Mouse (Mus musculus) thymus, postnatal 4 days (tissue): ENCODE measurements around the gene Fam234b.

Experiments used
- DNase-seq: peaks from one replicate; pipeline ENCODE4 v3.0.0; 2021

The Fam234b gene

DNA sequence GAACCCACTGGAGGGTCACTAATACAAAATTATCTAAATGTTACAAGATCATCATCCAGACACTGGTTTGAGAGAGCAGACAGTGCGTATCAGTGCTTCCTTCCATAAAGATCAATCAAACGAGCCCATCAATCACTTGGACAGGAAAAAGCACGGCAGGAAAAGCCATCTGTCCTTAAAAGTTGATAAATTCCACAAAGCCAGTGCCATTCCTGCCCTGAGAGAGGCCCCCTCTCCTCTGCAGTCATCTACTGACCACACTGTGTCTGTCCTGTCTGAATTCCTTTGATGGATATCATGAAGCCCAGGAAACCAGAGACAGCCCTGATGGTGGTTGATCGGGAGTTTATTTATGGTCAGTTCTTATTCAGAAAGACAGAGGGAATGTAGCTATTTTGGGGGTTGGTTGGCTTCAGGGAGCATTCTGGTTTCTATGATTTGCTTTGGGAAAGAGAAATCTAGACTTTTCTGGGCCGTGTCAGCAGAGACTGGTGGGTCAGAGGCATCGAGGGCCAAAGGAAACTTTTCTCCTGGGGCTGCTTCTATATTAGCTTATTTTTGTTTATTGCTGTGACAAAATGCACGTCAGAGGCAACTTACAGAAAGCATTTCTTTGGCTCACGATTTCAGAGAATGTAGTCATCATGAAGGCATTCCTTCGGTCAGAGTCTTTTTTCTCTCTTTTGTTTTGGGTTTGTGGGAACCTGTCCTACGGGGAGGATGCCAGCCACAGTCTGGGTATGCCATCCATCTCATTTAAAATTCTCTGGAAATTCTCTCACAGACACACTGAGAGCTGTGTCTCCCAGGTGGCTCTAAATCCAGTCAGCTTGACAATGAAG lies 10.5 kb upstream of the Fam234b start:
- no peak for DNase-seq

DNA sequence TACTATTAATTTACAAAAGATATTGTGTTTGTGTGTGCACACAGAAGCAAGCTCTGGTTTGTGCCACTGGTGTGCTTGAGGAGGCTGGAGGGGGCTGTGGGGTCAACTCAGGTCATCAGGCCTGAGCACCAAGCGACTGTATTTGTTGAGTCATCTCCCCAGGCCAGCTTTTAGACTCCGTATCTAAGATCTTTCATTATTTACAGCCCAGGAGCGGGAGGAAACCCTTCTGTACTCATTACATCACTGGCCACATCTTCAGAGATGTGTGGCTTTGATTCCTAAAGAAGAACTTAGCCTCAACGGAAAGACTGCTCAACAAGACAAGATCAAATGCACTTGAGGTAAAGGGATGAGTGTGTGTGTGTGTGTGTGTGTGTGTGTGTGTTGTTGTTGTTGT lies 9.1 kb upstream of the Fam234b start:
- no peak for DNase-seq

DNA sequence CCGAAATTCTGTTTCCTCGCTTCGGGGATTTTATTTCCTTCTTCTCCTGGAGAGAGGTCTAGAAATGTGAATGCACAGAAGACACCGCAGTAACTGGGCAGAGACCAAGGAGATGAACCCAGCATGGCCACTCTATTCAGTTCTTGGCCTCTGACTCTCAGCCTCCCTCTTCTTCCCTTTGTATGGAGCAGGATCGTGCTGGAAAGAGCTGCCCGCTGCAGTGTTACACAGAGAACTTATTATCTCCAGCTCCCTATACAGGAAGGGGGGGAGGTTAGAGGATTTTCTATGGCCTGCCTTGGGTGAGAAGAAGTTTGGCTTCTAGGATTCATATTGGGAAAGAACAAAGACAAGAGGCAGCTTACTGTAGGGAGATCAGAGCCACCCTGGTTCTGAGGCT lies 7.7 kb upstream of the Fam234b start:
- no peak for DNase-seq

DNA sequence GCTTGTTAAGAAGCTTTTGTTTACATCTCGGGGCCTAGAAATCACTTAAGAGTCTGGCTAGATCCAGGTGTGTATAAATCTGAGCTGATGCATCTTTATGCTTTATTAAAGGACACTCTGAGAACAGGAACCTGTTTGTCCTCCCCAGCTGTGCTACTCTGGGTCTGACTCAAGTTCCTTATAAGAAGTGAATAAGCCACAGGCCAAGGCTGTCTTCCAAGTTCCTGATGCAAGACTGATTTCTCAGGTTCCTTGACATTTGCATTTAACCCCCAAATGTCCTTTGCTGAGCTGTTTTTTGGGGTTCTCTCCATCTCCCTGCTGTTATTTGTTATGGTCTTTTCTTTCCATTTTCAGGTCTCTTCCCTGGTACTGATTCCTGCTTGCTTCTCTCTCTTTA lies 5.9 kb upstream of the Fam234b start:
- no peak for DNase-seq

DNA sequence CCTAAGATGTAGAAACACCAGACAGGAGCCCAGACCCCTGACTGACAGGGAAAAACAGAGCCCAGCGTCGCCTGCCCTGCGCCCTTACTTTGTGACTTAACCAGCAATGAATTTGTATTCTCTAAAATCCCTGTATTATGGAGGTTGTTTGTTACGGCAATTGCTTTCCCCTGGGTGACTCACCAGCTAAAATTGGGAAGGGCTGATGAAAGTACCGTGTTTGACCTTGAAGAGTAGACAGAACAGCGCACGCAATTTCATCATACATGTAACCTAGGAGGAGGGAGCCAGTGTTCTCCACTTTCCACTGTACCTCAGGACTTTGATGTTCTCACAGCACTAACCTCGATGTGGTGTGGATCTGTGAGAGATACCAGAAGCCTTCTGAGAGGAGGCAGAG lies 4.8 kb upstream of the Fam234b start:
- DNase-seq = no peak

DNA sequence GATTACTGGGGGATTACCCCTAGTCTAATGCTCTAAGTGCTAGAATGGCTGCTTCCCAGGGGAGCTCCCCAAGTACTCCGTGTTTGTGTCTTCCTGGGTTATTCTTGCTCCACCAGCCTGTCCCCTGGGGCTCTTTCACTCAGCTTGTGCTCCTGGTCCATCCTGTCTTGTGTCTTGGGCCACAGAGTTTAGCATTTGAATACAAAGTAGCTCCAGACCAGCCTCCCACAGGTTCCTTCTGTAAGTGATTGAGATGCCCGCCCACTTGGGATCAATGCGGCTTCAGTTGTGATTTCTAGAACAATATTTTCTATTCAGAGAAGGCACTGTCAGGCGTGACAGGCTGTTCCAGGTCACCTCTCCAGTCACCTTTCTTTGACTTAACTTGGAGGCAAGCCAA lies 4.0 kb upstream of the Fam234b start:
- no peak for DNase-seq

DNA sequence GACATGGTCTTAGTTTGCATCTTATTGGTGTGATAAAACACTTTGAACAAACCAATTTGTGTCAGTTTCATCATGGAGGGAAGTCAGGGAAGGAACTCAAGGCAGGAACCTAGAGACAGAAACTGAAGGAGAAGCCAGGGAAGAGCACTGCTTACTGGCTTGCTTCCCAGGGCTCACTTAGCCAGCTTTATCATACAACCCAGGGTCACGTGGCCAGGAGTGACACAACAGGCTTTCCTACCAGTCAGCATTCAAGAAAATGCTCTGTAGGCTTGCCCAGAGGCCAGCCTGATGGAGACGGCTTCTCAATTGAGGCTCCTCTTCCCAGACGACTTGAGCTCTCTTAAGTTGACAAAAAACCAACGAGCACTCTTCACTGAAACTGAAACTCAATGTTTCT lies 2.9 kb upstream of the Fam234b start:
- no peak for DNase-seq

DNA sequence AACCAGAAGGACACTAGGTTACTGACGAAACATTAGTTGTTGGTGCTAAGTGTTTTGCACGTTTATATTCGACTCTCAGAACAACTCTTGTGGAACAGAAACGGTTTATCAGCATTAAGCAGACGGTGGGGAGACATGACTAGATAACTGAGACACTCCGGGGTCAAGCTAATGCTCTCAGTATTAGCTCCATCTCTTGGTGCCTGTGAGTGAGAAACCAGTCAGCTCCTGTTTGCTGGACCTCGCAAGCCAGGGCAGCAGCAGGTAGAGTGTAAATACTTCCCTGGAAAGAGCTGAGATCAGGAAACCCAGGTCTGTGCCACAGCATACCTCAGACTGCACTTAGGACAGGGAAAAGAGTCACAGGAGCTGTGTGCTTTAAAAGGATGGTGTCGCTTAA lies 1.1 kb upstream of the Fam234b start:
- no peak for DNase-seq

DNA sequence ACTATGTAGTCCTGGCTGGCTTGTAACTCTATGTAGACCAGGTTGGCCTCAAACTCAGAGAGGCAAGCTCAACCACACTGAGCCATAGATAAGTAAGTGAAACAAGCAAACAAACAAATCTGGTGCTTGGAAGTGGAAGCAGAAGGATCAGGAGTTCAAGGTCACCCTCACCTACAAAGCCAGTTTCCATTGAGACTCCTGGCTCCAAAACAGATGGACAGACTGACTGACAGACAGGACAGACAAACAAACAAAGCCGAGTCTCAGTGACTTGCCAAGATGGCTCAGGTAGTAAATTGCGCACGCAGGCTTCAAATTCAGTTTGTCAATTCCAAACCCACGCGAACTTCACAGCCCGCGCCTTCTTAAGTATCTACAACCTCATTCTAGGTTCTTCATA lies 331 bp upstream of the Fam234b start:
- DNase-seq = no peak

DNA sequence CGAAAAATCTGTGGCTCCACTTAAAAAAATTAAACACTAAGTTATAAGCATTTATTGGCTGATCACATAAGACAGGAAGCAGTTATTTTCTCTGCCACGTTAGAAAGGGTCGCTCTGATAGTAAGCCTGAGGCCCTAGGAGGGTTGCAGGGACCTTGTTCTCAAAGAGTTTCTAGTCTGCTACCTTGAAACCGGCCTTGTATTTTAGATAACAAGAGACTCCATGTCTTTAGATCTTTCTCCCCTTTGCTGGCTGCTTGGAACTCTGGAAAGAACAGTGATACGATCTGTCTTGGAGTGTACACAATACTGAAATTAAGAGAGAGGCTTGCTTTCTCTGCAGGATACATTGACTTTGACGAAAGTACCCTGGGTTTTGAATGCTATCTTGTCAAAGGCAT lies 949 bp downstream of the Fam234b start:
- no peak for DNase-seq

DNA sequence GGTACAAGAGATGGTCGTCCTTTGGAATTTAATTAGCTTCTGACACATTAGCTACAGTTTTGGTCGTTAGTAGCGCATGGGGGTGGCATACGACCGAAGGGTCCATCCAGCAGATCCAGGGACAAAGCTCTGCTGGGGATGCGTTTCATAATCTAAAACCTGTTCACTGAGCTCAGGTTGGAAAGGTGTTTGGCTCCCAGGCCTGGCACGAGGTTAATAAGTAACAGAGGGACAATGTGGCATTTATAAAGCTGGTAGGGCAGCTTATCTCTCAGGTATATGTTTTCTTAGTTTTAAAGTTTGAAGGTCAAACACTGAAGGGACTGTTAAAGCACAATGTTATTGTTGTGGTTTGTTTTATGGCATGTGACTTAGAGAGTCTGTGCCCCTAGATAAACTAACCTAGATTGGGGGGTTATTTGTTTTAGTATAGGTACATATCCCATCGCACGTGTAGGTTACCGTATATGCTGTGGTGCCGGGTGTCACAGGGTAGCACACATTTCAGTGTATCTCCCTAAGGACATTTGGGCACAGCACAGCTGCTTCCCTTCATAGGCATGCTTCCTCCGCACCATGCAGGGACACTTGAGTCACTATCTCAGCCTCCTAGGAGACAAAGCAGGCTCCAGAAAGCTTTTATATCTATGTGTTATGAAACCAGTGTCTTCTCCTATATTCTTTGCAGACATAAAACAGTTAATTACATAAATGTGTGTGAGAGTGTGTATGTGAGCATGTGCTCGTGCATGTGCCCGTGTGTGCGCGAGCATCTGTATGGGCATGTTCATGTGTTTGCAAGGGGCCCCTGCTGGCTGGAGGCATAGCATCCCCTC lies 2.6 kb downstream of the Fam234b start:
- no peak for DNase-seq

DNA sequence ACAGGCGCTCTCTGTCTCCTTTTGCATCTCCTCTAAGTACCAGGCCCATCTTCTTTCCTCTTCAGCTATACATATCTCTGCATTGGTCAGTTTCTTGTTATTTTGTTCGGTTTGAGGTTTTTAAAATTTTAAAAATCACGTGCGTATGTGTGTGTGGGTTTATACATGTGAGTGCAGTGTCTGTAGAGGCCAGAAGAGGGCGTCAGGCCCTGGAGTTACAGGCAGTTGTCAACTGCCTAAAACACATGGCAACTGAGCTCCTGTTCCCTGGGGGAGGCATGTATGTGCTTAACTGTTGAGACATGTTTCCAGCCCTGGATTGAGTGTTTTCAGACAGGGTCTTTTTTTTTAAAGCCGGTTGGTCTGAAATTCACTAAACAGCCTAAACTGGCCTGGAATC lies 4.9 kb downstream of the Fam234b start:
- DNase-seq = no peak

DNA sequence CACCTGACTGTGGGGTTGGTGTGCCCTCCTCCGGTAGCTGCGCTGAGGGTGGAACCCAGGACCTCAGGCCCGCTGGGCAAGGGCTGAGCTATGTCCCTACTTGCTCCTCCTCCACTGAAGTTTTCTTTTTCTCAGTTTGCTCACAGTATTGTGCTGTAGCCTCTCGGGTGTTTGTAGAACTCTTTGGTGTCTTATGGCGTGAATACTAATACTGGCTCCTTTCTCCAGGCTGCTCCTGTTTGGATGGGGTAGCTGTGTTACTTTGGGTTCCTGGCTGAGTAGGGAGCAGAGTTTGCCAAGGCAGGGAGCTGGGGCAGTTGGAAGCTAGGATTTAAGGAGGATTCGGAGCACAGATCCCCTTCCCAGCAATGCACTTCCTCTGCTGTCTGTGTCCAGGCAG lies 6.0 kb downstream of the Fam234b start:
- no peak for DNase-seq

DNA sequence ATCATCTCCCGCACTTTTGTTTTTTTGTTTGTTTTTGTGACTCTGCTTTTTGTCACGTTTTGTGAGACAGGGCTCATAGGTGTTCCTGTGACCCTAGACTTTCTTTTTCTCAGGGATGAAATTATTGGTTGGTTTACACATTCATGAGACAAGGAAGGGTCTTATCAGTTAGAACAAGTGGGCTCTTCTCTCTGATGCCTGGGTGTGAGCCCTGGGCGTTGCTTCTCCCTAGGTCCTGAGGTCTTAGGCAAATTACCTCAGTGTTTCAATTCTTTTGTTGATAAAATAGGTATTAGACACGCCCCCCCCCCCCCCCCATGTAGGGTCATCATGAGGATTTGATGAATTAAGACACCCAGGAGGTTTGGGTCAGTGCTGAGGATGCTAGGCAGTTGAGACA lies 7.1 kb downstream of the Fam234b start:
- DNase-seq = no peak

DNA sequence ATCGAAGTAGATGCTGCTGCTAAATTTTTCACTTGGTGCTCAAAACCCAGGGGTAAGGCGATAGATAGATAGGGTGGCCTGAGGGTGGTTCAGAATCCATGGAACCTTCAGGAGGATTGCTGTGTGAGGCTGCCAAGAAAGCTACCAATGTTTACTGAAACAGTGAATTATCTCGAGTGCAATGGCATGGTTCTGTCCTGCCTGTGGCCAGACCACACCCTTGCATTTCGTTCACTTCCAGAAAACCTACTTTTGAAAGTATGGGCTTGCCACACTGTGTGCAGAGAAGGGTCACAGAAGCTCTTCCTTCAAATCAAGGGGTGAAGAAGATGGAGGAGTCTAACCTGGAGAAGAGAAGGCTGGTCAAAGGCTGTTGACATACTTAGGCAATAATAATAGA lies 8.0 kb downstream of the Fam234b start:
- no peak for DNase-seq

DNA sequence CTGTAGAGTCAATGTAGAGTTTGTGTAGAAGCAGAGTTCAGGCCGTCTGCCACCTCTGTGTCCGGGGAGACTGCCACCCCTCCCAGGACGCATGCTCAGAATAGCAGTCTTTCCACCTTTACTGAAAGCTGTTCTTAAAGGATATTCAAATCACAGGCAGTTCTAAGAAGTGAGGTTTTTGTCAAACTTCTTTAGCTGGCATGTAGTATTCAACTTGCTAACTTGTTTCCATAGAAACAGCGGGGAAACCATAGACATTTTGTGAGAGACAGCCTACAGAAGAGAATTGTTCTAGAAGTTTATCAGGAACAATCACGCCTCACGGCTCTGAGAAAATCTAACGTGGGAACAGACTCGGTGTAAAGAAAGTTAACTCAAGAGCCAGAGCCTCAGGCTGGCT lies 9.1 kb downstream of the Fam234b start:
- no peak for DNase-seq

DNA sequence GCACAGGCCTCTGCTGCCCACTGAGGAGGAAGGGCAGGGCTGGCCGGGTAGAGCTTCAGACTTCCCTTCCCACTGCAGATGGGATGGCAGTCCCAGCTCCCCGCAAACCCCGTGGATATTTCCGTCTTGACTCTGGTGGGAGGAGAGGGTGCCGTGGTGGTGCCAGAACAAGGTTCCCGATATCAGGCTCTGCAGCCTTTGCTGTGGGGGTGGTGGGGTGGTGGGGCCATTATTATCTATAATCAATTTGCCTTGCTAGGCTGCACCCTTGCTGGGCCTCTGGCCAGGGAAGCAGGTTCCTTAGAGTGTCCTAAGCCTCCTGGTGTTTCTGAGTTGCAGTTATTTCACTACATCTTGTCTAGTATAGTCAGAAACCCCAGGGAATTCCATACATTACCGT lies 13.4 kb downstream of the Fam234b start:
- DNase-seq = no peak

DNA sequence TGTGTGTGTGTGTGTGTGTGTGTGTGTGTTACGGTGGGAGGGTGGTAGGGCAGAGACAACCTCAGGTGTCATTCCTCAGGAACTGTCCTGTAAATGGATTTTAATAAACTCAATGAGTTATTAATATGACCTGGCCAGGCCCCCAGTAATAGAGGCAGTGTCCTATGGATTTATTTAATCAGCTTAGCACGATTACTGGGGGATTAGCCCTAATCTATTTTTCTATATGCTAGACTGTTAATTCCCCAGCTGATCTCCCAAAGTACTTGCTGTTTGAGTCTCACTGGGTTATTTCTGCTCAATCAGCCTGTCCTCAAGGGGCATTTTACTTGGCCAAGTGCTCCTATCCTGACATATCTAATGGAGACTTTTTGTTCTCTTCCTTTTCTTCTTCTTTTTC lies 14.9 kb downstream of the Fam234b start:
- no peak for DNase-seq

DNA sequence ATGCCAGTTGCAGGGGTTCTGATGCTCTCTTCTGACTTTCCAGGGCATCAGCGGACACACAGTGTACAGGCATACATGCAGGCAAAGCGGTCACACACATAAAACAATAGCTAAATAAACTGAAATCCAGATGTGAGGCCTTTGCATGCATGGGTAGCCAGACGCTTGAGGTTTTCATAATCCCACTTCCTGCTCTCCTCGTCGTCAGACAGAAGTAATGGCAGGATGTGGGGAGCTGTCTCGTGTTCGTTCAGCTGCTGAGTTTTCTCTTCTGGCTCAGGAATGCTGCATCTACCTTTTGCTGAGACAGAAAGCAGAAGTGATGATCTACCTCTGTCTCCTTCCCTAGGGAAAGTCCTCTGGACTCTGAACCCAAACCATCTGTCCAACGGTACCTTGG lies 20.6 kb downstream of the Fam234b start:
- peak; percentile 50 for DNase-seq

DNA sequence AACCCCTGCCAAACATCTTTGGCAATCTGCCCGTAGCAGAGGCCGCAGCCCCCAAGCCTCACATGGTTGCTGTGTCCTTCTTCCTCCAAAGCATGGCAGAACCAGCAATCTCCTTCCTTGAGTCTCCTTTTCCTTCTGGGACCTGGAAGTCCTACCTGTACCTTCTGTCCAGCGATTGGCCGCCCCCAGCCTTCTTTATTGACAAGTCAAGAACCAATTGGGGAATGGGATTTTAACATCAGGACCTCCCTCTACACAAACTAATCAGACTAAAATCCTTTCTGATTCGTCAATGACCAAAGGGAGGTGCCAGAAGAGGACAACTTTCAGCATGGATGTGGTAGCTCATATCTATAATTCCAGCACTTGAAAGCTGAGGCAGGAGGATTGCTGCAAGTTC lies 22.1 kb downstream of the Fam234b start:
- DNase-seq = no peak

DNA sequence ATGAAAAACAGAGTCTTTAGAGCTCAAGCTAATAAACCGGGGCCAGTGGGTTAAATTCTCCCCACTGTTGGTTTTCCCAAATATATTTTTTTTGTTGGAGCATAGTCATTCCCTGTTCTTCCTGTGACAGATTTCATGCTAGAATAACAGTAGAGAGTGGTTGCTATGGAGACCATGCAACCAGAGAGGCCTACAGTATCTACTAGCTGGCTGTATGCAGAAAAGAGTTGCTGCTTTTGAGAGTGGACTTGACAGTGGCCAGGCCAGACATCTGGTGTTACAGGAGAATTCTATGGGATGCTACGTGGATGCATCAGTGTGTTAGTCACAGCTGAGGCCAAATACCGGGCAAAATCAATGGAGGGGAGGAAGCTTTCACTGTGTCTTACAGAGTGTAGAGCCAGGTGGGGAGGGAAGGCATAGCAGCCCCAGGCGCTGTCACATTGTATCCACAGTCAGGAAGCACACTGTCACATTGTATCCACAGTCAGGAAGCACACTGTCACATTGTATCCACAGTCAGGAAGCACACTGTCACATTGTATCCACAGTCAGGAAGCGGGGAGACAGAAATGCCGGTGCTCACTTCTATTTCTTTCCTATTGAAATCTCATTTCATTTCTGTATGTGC lies 26.1 kb downstream of the Fam234b start:
- no peak for DNase-seq

DNA sequence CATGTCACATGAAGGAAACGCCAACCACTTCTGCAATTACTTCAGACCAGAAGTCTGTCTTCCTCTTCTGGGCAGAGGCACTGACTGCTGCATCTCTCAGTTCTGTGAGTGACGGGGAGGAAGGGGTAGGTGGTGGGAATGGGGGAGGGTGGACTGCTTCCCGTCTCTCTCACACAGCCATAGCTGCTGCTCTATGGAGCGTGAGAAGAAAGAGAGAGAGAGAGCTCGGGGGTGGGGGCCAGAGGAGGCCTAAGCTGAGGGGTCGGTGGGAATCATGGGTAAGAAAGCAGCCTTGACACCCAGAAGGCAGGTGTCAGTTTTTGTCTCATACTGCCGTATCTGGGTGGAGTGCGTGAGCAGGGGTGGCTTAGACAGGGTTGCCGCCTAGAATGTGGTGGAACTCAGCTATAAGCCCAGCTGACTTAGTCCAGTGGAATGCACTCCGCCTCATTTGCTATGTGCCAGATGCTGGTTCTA lies 30.7 kb downstream of the Fam234b start:
- peak; percentile 47 for DNase-seq

DNA sequence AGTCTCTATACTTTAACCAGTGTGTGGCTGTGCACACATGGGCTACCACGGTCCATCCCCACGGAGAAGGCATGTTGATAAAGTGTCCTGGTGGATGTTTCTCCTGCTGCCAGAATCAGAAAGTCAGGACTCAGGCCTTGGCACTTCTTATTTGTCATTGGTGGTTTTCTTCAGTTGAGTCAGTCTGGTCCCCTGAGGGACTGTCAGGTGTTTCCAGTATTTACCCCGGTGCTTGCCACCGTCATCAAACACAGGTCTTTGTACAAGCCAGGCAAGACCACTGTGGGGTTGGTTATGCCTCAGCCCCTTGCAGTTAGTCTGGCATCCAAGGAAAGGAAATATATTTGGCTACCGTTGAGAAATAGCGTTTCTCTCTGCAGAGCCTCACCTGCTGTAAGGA lies 32.8 kb downstream of the Fam234b start:
- DNase-seq = no peak
